Mouse (Mus musculus): ENCODE results near the gene Dnah6.

DNA sequence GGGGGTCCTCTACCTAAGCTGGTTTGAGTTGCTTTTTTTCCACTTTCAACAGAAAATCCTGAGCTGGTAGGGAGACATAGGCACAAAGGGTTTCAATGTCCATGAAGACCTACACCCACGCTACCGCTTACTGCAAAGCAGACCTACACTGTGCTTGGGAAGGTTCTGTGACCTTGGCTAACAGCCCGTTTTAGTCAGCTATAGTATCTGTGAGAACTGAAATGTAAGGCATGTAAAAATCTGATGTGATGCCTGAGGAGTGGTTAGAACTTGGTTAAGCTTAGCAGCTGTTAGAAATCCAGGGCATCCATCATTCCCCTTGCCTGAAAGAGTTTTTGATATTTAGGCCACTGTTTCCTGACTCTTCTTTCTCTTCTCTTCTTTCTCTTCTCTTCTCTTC, 46.3 kb downstream of the Dnah6 start:
- TF ChIP-seq CTCF (IDR thresholded peaks at IDR 0.05; ENCODE audit: low read depth), result no peak
- no peak for TF ChIP-seq EP300 (optimal IDR thresholded peaks at IDR 0.05)
